Comparison of ENCODE assay signal across 8 mouse cellular contexts in genomic region chr3:88143961-88144486, GRCm38 (mm10). TPM values are rescaled to one million over a fixed set of nuclear protein-coding genes. Genes with fewer than 3 reads are reported as not detected.
DNase-seq lines count a peak whose midpoint lies in the region; ATAC-seq and TF ChIP-seq lines count a peak whose summit lies in the region.

No protein-coding gene starts in this region.

- no peak for TF ChIP-seq RAD21 in MEL (IDR thresholded peaks at IDR 0.05; ENCODE audit: low read depth, low read length)

- H3K4me1 ChIP-seq in MEL (ENCODE audit: control insufficient read depth in 1 of 2, insufficient read depth in 2 of 2, low read length in 2 of 2): peaks cover 36 to 70% of the 10 kb centered on the region in 2 experiments
- H3K4me1 ChIP-seq in embryonic fibroblast, embryonic 13.5 days (ENCODE audit: control insufficient read depth, insufficient read depth, low read length): peaks cover 31% of the 10 kb centered on the region
- H3K4me1 ChIP-seq in heart, postnatal 0 days (ENCODE audit: control insufficient read depth, insufficient read depth): peaks cover 75% of the 10 kb centered on the region

- no peak for TF ChIP-seq POLR2A in MEL (IDR thresholded peaks at IDR 0.05; ENCODE audit: control insufficient read depth in 1 of 2, insufficient read depth in 1 of 2, low read depth in 1 of 2, low read length in 2 of 2, poor library complexity in 1 of 2)
- TF ChIP-seq POLR2A in embryonic fibroblast, embryonic 13.5 days (IDR thresholded peaks at IDR 0.05; ENCODE audit: low read depth, low read length): no peak

- H3K9ac ChIP-seq in MEL (ENCODE audit: control insufficient read depth, low read depth, low read length, poor library complexity, severe bottlenecking): peak overlapping the region; percentile 92
- H3K9ac ChIP-seq in heart, postnatal 0 days (replicated peaks; ENCODE audit: low read depth, low read length): peak overlapping the region; percentile 84

- H3K4me2 ChIP-seq in heart, postnatal 0 days (ENCODE audit: low read depth, low read length): peak overlapping the region; percentile 95

- H3K9me3 ChIP-seq in MEL (replicated peaks; ENCODE audit: insufficient read depth, low read length): no peaks in the 10 kb centered on the region
- H3K9me3 ChIP-seq in heart, postnatal 0 days (replicated peaks; ENCODE audit: control insufficient read depth, low read length): no peaks in the 10 kb centered on the region

- no peak for ATAC-seq in heart, postnatal 0 days (ENCODE audit: insufficient read depth, low read depth)
- 0 out of 2 replicates have a peak, but pooled peaks have one; percentile 6 for ATAC-seq in megakaryocyte progenitor cell, adult 5-6 weeks (replicated peaks; ENCODE audit: poor library complexity)

- no peak for TF ChIP-seq CTCF in MEL (IDR thresholded peaks at IDR 0.05 in 2 of 3, conservative IDR thresholded peaks at IDR 0.05 in 1 of 3; ENCODE audit: control insufficient read depth in 1 of 3, insufficient read depth in 1 of 3, low read depth in 2 of 3, low read length in 3 of 3, poor library complexity in 1 of 3, severe bottlenecking in 1 of 3)
- no peak for TF ChIP-seq CTCF in embryonic fibroblast, embryonic 13.5 days (IDR thresholded peaks at IDR 0.05; ENCODE audit: borderline replicate concordance, insufficient read depth, low read length)
- no peak for TF ChIP-seq CTCF in heart, postnatal 0 days (IDR thresholded peaks at IDR 0.05; ENCODE audit: low read depth)

- peaks cover 68% of the 10 kb centered on the region for H3K79me2 ChIP-seq in MEL (ENCODE audit: control insufficient read depth, insufficient read depth, low read length, poor library complexity)

- H3K27me3 ChIP-seq in MEL (ENCODE audit: control insufficient read depth in 1 of 2, insufficient read depth in 2 of 2, low read length in 2 of 2): no peaks in the 10 kb centered on the region
- H3K27me3 ChIP-seq in heart, postnatal 0 days (ENCODE audit: control insufficient read depth, insufficient read depth, low read length): no peaks in the 10 kb centered on the region
- H3K27me3 ChIP-seq in splenic B cell, adult 2 months (ENCODE audit: control insufficient read depth, insufficient read depth, low read length, poor library complexity, severe bottlenecking): no peaks in the 10 kb centered on the region

- peaks cover 0 to 58% of the 10 kb centered on the region in 2 experiments; a peak in 2 of 4 replicates for H3K36me3 ChIP-seq in MEL (ENCODE audit: control insufficient read depth in 1 of 2, insufficient read depth in 2 of 2, low read length in 2 of 2)
- H3K36me3 ChIP-seq in heart, postnatal 0 days (replicated peaks; ENCODE audit: control insufficient read depth, insufficient read depth, low read length): no peaks in the 10 kb centered on the region
- H3K36me3 ChIP-seq in splenic B cell, adult 2 months (ENCODE audit: control insufficient read depth, insufficient read depth, low read length, poor library complexity, severe bottlenecking): peaks cover 2% of the 10 kb centered on the region

- peak overlapping the region; percentile 86 to 87 for H3K4me3 ChIP-seq in MEL (ENCODE audit: control insufficient read depth in 1 of 2, insufficient read depth in 1 of 2, low read depth in 2 of 2, low read length in 2 of 2)
- H3K4me3 ChIP-seq in embryonic fibroblast, embryonic 13.5 days (ENCODE audit: insufficient read depth, low read length): peak overlapping the region; percentile 67
- H3K4me3 ChIP-seq in heart, postnatal 0 days (ENCODE audit: low read depth, low read length): peak overlapping the region; percentile 83

- DNase-seq in B cell, adult 2 months: peak; percentile 48 to 59
- peak; percentile 64 for DNase-seq in MEL (ENCODE audit: low read depth, low spot score)
- no peak for DNase-seq in heart, postnatal 0 days (ENCODE audit: low spot score)
- peak; percentile 40 to 59 for DNase-seq in kidney, postnatal 36 days
- peak; percentile 56 for DNase-seq in splenic B cell, adult 2 months (ENCODE audit: low read depth, low spot score)
- DNase-seq in layer of hippocampus, adult 9-11 months: no peak

- 2% methylated on average over 5 of the region's 5 CpGs for WGBS in heart, postnatal 0 days

- TF ChIP-seq EP300 in MEL (IDR thresholded peaks at IDR 0.05; ENCODE audit: low read depth in 1 of 2, low read length in 2 of 2): peak; percentile 11 to 53; a peak in 1 of 4 replicates
- TF ChIP-seq EP300 in heart, postnatal 0 days (IDR thresholded peaks at IDR 0.05; ENCODE audit: low read depth): no peak

- peak overlapping the region; percentile 96 for H3K27ac ChIP-seq in MEL (ENCODE audit: control insufficient read depth, low read depth, low read length)
- H3K27ac ChIP-seq in embryonic fibroblast, embryonic 13.5 days (ENCODE audit: insufficient read depth, low read length): peak overlapping the region; percentile 93
- H3K27ac ChIP-seq in heart, postnatal 0 days (ENCODE audit: low read depth): peak overlapping the region; percentile 99

TF ChIP-seq in MEL, 35 proteins besides CTCF, POLR2A, EP300 and RAD21:
- TF ChIP-seq ZMIZ1 (IDR thresholded peaks at IDR 0.05; ENCODE audit: low read depth, low read length): no peak
- TF ChIP-seq GATA1 (IDR thresholded peaks at IDR 0.05; ENCODE audit: low read depth, low read length): 0 out of 2 replicates have a peak, but pooled peaks have one; percentile 23
- peak; percentile 36 for TF ChIP-seq SIN3A (IDR thresholded peaks at IDR 0.05; ENCODE audit: low read length)
- 0 out of 2 replicates have a peak, but pooled peaks have one; percentile 74 for TF ChIP-seq CHD1 (IDR thresholded peaks at IDR 0.05; ENCODE audit: low read depth, low read length)
- no peak for TF ChIP-seq E2F4 (IDR thresholded peaks at IDR 0.05; ENCODE audit: borderline replicate concordance, low read depth, low read length)
- TF ChIP-seq TBP (IDR thresholded peaks at IDR 0.05; ENCODE audit: low read depth, low read length): peak; percentile 40; the same call in 1 of the 2 replicates
- TF ChIP-seq ZNF384 (IDR thresholded peaks at IDR 0.05; ENCODE audit: low read depth, low read length): 0 out of 2 replicates have a peak, but pooled peaks have one; percentile 35
- TF ChIP-seq TAL1 (IDR thresholded peaks at IDR 0.05; ENCODE audit: low read length): peak; percentile 9; the same call in 1 of the 2 replicates
- no peak for TF ChIP-seq BHLHE40 (IDR thresholded peaks at IDR 0.05; ENCODE audit: borderline replicate concordance, low read depth, low read length)
- peak; percentile 60 for TF ChIP-seq CHD2 (IDR thresholded peaks at IDR 0.05; ENCODE audit: low read length)

RNA-seq across cellular contexts. Expression of gene Mef2d, which starts 1.9 kb away (rescaled TPM):
- 16.2 and 16.9 TPM in 2 replicates for total RNA-seq in MEL (2012; rRNA removed)
- 100 to 1,000 TPM in 1 of 2 experiments, 10 to 100 TPM in 1; 71.4 to 117 TPM for polyA plus RNA-seq in MEL (2012; ENCODE audit: insufficient read depth in 1 of 2, insufficient read length in 2 of 2, low read depth in 1 of 2, low replicate concordance in 2 of 2, missing spikeins in 1 of 2)
- 49.1 and 57.0 TPM in 2 replicates for polyA plus RNA-seq in embryonic fibroblast, embryonic 13.5 days (2011; ENCODE audit: insufficient read length, low read depth, missing spikeins)
- total RNA-seq in heart, postnatal 0 days (2014; rRNA removed; ENCODE audit: low replicate concordance): 70.8 and 75.8 TPM in 2 replicates
- 30.0 and 30.8 TPM in 2 replicates for polyA plus RNA-seq in heart, postnatal 0 days (2015; fragmentation: Nextera tagmentation; extraction: Ambion mirVana)
- total RNA-seq in megakaryocyte progenitor cell, adult 5-6 weeks (2015): 82.5 and 95.7 TPM in 2 replicates
- 49.6 and 52.8 TPM in 2 replicates for total RNA-seq in megakaryocyte progenitor cell, adult 5-6 weeks (2017)

Comparison
In these comparisons a context has a peak if more than half of its experiments do, and no peak if none do; other contexts are left out.
1. DNase-seq: peak in B cell, adult 2 months (2 of 2), MEL (single experiment), kidney, postnatal 36 days (2 of 2) and splenic B cell, adult 2 months (single experiment); none in heart, postnatal 0 days (single experiment) and layer of hippocampus, adult 9-11 months (single experiment).
2. Peak in every context shown above with its lines, with median percentiles within 50 percentile points of each other: H3K27ac ChIP-seq and H3K4me3 ChIP-seq.